Mouse (Mus musculus): ENCODE measurements around the gene Shq1. TPM values are rescaled to one million over a fixed set of nuclear protein-coding genes. Genes with fewer than 3 reads are reported as not detected.

The Shq1 gene
- total and polyA plus RNA-seq, 3 experiments, result 12.5 to 19.7 (median 16.6) TPM

DNA sequence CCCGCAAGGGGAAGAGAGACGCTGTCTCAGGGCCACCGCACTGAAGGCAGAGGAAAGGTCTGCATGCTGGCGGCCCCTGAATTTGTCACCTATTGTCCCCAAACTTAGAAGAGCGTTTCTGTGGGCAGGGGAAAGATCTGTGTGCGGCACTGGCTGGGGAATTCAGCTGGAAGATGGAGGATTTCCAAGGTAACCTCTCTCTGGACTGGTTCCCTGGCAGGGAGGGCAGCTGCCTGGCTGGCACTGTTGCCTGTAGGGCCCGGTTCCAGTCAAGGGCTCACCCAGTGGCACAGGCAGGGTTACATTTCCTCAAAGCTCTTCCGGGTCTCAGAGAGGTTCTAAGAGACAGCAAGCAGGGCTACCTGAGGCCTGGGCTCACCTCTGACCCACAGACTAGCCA lies 138.6 kb downstream of the Shq1 start:
- Histone ChIP-seq H3K27me3 (ENCODE audit: insufficient read depth, low read length) (no peaks in the 10 kb centered on the region), H3K36me3 (replicated peaks) (no peaks in the 10 kb centered on the region), H3K9me3 (replicated peaks) (peaks cover 47% of the 10 kb centered on the region), H3K4me1 (ENCODE audit: insufficient read depth, low read depth, low read length) (no peaks in the 10 kb centered on the region), H3K4me3 (ENCODE audit: low read depth, low read length) (no peak overlapping the region)
- TF ChIP-seq GATA2 (IDR thresholded peaks at IDR 0.05; ENCODE audit: borderline replicate concordance, low read depth, low read length) (no peak), CTCF (IDR thresholded peaks at IDR 0.05; ENCODE audit: low read depth, low read length) (no peak), GATA1 (IDR thresholded peaks at IDR 0.05; ENCODE audit: borderline replicate concordance, low read length) (no peak), POLR2AphosphoS5 (IDR thresholded peaks at IDR 0.05; ENCODE audit: insufficient replicate concordance, low read depth, low read length) (no peak), TAL1 (conservative IDR thresholded peaks at IDR 0.05; ENCODE audit: low read depth, low read length) (no peak)
- no peak for DNase-seq (ENCODE audit: low spot score)
- no peak for ATAC-seq (ENCODE audit: extremely low read depth, insufficient number of reproducible peaks, low FRiP score, poor library complexity, severe bottlenecking)

DNA sequence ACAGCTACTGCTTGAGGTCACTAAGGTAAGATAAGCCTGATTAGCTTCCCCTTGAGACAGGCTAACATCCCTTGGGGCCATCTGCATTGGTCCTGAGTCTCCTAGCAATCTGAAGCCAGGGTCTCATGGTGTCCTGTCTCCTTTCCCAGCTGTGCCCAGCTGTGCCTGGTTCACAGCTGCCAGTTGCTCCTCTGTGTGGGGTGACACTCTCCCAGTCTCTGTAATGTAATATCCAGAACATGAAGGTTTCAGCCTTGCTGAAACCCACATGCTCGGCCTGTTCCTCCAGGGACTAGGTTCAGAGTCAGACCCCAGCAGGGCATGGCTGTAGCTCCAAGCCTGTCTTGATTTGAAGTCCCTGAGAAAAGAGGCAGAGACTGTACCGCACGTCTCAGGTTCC lies 141.3 kb downstream of the Shq1 start:
- no peaks in the 10 kb centered on the region for H3K27me3 ChIP-seq (ENCODE audit: insufficient read depth, low read length)
- ATAC-seq (ENCODE audit: extremely low read depth, insufficient number of reproducible peaks, low FRiP score, poor library complexity, severe bottlenecking), result no peak
- no peak for DNase-seq (ENCODE audit: low spot score)
- peaks cover 52% of the 10 kb centered on the region for H3K9me3 ChIP-seq (replicated peaks)
- no peak overlapping the region for H3K4me3 ChIP-seq (ENCODE audit: low read depth, low read length)
- no peaks in the 10 kb centered on the region for H3K36me3 ChIP-seq (replicated peaks)
- no peak for TF ChIP-seq GATA1 (IDR thresholded peaks at IDR 0.05; ENCODE audit: borderline replicate concordance, low read length)
- no peaks in the 10 kb centered on the region for H3K4me1 ChIP-seq (ENCODE audit: insufficient read depth, low read depth, low read length)

DNA sequence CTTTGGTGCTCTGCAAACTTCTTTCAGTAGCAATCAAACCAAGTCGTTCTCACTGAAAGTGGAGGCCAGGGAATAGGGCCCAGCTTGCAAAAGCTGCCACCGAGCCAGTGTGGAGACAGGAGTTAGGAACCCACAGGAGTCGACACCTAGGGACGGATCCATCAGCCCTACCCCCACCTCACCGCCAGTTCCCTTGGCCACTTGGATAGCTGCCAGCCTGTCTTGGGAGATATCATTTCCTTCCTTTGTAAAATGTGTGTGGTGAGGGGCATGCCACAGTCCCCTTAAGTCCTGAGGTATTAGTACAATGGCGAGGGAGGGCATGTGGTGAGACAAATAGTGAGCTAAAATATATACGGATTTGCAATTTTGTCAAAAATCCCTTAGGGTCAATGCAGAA lies 142.4 kb downstream of the Shq1 start:
- Histone ChIP-seq H3K9me3 (replicated peaks) (peaks cover 58% of the 10 kb centered on the region), H3K27me3 (ENCODE audit: insufficient read depth, low read length) (no peaks in the 10 kb centered on the region), H3K36me3 (replicated peaks) (no peaks in the 10 kb centered on the region), H3K4me1 (ENCODE audit: insufficient read depth, low read depth, low read length) (no peaks in the 10 kb centered on the region), H3K4me3 (ENCODE audit: low read depth, low read length) (no peak overlapping the region)
- ATAC-seq (ENCODE audit: extremely low read depth, insufficient number of reproducible peaks, low FRiP score, poor library complexity, severe bottlenecking) (no peak), DNase-seq (ENCODE audit: low spot score) (no peak)
- TF ChIP-seq GATA1 (IDR thresholded peaks at IDR 0.05; ENCODE audit: borderline replicate concordance, low read length) (no peak), GATA2 (IDR thresholded peaks at IDR 0.05; ENCODE audit: borderline replicate concordance, low read depth, low read length) (no peak), POLR2AphosphoS5 (IDR thresholded peaks at IDR 0.05; ENCODE audit: insufficient replicate concordance, low read depth, low read length) (no peak), CTCF (IDR thresholded peaks at IDR 0.05; ENCODE audit: low read depth, low read length) (no peak)

DNA sequence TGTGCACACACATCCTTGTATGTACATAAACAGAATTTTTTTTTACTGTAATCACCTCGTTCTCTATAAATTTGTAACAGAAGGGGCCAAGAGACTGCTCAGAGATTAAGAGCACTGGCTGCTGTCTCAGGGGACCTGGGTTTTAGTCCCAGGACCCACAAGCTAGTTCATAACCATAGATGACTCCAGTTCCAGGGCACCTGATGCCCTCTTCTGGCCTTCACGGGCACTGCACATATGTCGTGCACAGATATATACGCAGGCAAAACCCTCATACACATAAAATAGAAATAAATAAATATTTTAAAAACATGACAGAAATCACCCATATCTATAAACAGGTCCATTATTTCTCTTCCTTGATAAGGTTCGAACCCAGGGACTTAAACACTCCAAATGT lies 143.0 kb downstream of the Shq1 start:
- no peak for DNase-seq (ENCODE audit: low spot score)
- ATAC-seq (ENCODE audit: extremely low read depth, insufficient number of reproducible peaks, low FRiP score, poor library complexity, severe bottlenecking), result no peak

DNA sequence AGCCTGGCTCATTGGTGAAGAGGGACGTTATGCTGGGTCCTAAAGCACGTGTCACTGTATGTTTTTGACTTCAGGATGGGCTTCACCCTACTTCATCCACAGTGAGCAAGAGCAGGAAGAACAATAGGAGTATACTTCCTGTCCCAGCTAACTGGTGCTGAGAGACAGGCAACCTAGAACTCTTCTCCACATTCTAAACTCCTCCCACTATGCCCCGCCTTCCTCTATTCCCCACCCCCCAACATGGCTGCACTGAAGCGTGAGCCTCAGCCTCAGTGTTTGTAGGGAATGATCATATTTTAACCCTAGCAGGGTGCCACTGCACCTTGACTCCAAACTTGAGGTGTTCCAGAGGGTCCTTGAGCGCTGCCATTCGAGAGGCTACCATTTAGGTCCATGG lies 143.8 kb downstream of the Shq1 start:
- H3K27me3 ChIP-seq (ENCODE audit: insufficient read depth, low read length), result no peaks in the 10 kb centered on the region
- no peaks in the 10 kb centered on the region for H3K36me3 ChIP-seq (replicated peaks)
- DNase-seq (ENCODE audit: low spot score) (no peak), ATAC-seq (ENCODE audit: extremely low read depth, insufficient number of reproducible peaks, low FRiP score, poor library complexity, severe bottlenecking) (no peak)
- H3K4me3 ChIP-seq (ENCODE audit: low read depth, low read length), result no peak overlapping the region
- TF ChIP-seq POLR2AphosphoS5 (IDR thresholded peaks at IDR 0.05; ENCODE audit: insufficient replicate concordance, low read depth, low read length) (no peak), GATA1 (IDR thresholded peaks at IDR 0.05; ENCODE audit: borderline replicate concordance, low read length) (no peak), CTCF (IDR thresholded peaks at IDR 0.05; ENCODE audit: low read depth, low read length) (no peak), TAL1 (conservative IDR thresholded peaks at IDR 0.05; ENCODE audit: low read depth, low read length) (no peak), GATA2 (IDR thresholded peaks at IDR 0.05; ENCODE audit: borderline replicate concordance, low read depth, low read length) (no peak)
- peaks cover 54% of the 10 kb centered on the region for H3K9me3 ChIP-seq (replicated peaks)
- no peaks in the 10 kb centered on the region for H3K4me1 ChIP-seq (ENCODE audit: insufficient read depth, low read depth, low read length)

More for the DNA sequence above, 143.0 kb downstream of the Shq1 start:
- Histone ChIP-seq H3K4me3 (ENCODE audit: low read depth, low read length) (no peak overlapping the region), H3K36me3 (replicated peaks) (no peaks in the 10 kb centered on the region), H3K27me3 (ENCODE audit: insufficient read depth, low read length) (no peaks in the 10 kb centered on the region), H3K4me1 (ENCODE audit: insufficient read depth, low read depth, low read length) (no peaks in the 10 kb centered on the region), H3K9me3 (replicated peaks) (peaks cover 55% of the 10 kb centered on the region)
- TF ChIP-seq TAL1 (conservative IDR thresholded peaks at IDR 0.05; ENCODE audit: low read depth, low read length) (no peak), GATA2 (IDR thresholded peaks at IDR 0.05; ENCODE audit: borderline replicate concordance, low read depth, low read length) (no peak), POLR2AphosphoS5 (IDR thresholded peaks at IDR 0.05; ENCODE audit: insufficient replicate concordance, low read depth, low read length) (no peak), GATA1 (IDR thresholded peaks at IDR 0.05; ENCODE audit: borderline replicate concordance, low read length) (no peak), CTCF (IDR thresholded peaks at IDR 0.05; ENCODE audit: low read depth, low read length) (no peak)

DNA sequence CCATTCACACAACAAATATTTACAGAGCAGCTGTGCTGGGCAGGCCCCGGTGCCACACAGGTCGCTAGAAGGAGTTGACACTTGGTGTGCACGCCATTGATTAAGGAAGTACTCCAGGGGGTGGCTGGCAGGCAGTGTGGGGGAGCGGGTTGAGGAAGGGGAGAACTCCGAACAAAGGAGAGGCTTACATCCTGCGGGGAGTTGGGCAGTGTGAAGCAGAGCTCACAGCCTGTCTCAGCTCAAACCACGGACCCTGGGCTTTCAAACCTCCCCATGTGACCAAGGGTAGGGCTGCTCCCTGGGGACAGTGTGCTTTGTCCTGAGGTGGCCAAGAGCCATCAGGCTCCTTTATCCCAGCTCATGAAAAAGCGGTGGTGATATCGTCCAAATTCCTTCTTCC lies 144.9 kb downstream of the Shq1 start:
- no peak for TF ChIP-seq GATA1 (IDR thresholded peaks at IDR 0.05; ENCODE audit: borderline replicate concordance, low read length)
- no peak for TF ChIP-seq GATA2 (IDR thresholded peaks at IDR 0.05; ENCODE audit: borderline replicate concordance, low read depth, low read length)
- TF ChIP-seq POLR2AphosphoS5 (IDR thresholded peaks at IDR 0.05; ENCODE audit: insufficient replicate concordance, low read depth, low read length), result no peak
- TF ChIP-seq TAL1 (conservative IDR thresholded peaks at IDR 0.05; ENCODE audit: low read depth, low read length), result no peak
- no peak for TF ChIP-seq CTCF (IDR thresholded peaks at IDR 0.05; ENCODE audit: low read depth, low read length)
- ATAC-seq (ENCODE audit: extremely low read depth, insufficient number of reproducible peaks, low FRiP score, poor library complexity, severe bottlenecking), result no peak

DNA sequence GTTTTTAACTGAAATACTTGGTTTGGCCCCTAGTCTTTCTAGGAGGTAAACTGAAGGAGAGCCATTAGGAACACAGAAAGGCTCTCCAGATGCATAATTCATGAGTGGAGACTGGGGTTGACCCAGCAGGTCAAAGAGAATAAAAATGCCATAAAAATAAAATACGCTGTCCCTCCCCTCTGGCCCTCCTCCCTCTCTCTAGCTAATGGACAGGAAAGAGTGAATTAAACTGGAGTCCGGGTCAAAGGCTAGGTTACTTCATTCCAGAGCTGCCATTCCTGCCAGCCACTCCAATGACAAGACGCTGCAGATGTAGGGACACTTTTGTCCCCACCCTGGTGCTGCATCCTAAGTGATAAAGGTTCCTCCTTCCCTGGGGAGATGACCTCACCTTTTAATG lies 145.5 kb downstream of the Shq1 start:
- no peak for ATAC-seq (ENCODE audit: extremely low read depth, insufficient number of reproducible peaks, low FRiP score, poor library complexity, severe bottlenecking)

More for the DNA sequence above, 144.9 kb downstream of the Shq1 start:
- no peak for DNase-seq (ENCODE audit: low spot score)
- H3K9me3 ChIP-seq (replicated peaks), result peaks cover 57% of the 10 kb centered on the region
- no peaks in the 10 kb centered on the region for H3K36me3 ChIP-seq (replicated peaks)
- no peak overlapping the region for H3K4me3 ChIP-seq (ENCODE audit: low read depth, low read length)
- H3K4me1 ChIP-seq (ENCODE audit: insufficient read depth, low read depth, low read length), result no peaks in the 10 kb centered on the region
- no peaks in the 10 kb centered on the region for H3K27me3 ChIP-seq (ENCODE audit: insufficient read depth, low read length)

More for the DNA sequence above, 145.5 kb downstream of the Shq1 start:
- Histone ChIP-seq H3K9me3 (replicated peaks) (peaks cover 60% of the 10 kb centered on the region), H3K27me3 (ENCODE audit: insufficient read depth, low read length) (no peaks in the 10 kb centered on the region), H3K4me1 (ENCODE audit: insufficient read depth, low read depth, low read length) (no peaks in the 10 kb centered on the region), H3K4me3 (ENCODE audit: low read depth, low read length) (no peak overlapping the region), H3K36me3 (replicated peaks) (no peaks in the 10 kb centered on the region)
- TF ChIP-seq POLR2AphosphoS5 (IDR thresholded peaks at IDR 0.05; ENCODE audit: insufficient replicate concordance, low read depth, low read length), result no peak
- TF ChIP-seq CTCF (IDR thresholded peaks at IDR 0.05; ENCODE audit: low read depth, low read length), result no peak
- TF ChIP-seq TAL1 (conservative IDR thresholded peaks at IDR 0.05; ENCODE audit: low read depth, low read length), result no peak
- no peak for TF ChIP-seq GATA1 (IDR thresholded peaks at IDR 0.05; ENCODE audit: borderline replicate concordance, low read length)
- no peak for TF ChIP-seq GATA2 (IDR thresholded peaks at IDR 0.05; ENCODE audit: borderline replicate concordance, low read depth, low read length)
- DNase-seq (ENCODE audit: low spot score), result no peak

Measured in G1E (cell line).